Mouse (Mus musculus) mouse embryonic stem cell (cell line): Measurements from ENCODE around the gene Clta.

ENCODE experiments used
- in situ Hi-C, 2 experiments: fragments of 300-500 bp; cut with MboI; formaldehyde crosslinking; loops; 1 replicate in 1 of 2; 3 replicates in 1 of 2; pipeline ENCODE4 v1.14.3; 2019 to 2020; ENCODE audit warnings: low sequenced_read_pairs in 2 of 2, low pct_unique_long_range_greater_than_20kb in 1 of 2, mixed read lengths in 1 of 2; ENCODE audit not compliant: unreplicated experiment in 1 of 2

The Clta gene

DNA sequence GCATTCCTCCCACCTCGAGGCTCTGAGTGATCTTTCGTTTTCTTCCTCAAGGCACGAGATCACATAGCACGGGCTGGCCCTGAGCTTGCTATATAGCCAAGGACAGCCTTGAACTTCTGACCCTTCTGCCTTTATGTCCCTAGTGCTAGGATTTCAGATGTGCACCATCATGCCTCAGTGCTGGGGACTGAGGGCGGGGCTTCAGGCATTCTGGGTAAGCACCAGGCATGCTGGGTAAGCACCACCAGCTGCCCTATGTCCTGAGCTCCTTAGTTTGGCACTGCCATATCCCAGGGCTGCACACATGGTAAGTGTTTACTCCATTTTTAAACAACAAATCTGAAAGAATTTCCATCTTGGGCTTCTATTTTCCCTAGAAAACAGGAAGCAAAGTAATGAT lies 45.6 kb downstream of the Clta start:
- in situ Hi-C loops, result no loop called here

DNA sequence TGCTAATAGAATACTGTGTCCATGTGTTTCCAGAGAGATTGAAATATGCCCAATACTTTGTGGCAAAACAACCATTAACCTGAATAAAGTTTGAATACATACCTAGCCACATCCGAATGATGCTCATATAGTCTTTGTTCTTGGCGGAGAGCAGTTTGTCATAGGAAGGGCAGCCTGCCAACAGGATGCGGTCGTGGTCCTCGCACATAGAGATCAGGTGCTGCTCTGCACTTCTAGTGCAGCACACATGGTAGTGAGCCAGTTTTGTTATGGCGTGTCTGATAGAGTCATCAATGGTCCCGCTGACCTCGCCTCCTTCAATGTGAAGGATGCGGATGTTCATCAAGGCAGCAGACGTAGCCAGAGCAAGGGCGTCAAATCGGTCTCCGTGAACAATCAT lies 55.4 kb downstream of the Clta start:
- in situ Hi-C loops, result no loop called here

DNA sequence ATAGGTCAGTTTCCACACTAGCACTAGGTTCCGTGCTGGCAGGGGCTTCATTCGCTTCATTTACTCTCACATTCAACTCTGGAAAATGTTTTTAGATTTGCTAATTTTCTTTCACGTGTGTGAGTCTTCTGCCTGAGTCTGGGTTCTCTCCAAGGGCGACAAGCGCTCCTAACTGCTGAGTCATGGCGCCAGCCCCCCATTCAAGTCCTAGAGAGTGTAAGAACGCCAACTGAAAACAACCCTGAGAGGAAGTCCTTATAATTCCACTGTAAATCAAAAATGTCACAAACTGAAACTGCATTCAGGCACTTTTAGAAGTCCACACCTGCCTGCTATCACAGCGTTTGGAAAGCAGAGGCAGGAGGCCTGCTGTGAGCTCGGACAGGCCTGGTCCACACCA lies 57.8 kb downstream of the Clta start:
- in situ Hi-C loops, result no loop called here

DNA sequence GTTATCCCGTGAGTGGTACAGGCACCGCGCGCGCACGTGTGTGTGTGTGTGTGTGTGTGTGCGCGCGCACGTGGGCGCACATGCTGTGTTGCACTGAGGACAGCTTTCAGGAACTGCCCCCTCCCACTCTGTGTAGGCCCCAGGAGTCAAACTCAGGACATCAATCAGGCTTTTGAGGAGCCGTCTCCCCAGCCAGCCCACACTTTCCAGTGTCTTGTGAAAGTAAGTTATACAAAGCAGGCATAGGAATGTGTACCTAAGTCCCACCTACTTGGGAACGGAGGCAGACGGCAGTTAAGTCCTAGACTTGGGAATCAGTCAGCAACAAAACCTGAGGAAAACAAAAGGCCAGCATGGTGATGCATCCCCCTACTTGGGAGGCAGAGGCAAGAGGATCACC lies 58.6 kb downstream of the Clta start:
- in situ Hi-C loops, result no loop called here

DNA sequence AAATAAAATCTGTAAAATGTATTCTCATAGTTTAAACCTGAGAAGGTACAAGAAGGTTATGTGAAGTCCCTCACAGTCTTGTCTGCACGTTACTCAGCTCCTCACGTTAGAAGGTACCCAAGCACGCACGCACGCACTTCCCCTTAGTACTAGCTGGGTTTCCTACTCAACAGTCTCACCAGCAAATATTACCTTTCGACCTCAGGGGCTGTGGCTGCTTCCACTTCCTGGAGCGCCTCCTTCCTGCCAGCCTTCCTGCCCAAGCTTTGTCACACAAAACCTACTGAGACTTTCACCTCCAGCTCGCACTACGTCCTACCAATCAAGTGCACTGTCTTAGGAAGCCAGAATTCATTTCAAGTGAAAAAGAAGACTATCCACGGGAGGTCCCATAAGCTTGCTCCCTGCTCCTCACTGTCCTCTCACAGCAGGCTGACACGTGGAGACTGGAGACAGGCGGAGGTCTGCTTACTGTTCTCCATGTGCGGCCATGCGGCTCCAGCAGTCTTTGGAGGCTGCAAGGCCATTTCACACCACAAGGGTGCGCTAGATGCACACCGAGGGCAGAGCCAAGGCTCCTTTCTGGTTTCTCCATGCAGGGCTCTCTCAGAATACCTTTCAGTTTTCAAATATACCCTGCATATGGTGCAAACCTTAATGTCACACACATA lies 61.2 kb downstream of the Clta start:
- in situ Hi-C loops, result no loop called here

DNA sequence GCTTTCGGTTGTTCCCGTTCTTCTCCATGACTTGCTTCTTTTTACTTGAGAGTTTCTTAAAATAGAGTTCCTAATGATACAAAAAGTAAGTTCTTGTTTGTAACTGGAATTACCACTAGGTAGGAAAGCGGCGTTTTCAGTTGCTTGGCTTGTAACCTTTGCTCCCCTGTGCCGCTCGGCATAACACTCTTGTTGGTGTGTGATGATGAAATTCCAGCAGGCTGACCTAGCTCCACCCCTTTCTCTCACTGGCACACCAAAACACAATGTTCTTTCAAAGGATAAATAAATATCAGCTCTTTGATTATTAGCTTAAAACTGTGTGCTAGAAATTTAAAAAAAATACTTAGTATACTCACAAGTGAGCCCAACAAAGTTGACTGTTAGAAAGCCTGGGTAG lies 62.6 kb downstream of the Clta start:
- in situ Hi-C loops, result no loop called here

DNA sequence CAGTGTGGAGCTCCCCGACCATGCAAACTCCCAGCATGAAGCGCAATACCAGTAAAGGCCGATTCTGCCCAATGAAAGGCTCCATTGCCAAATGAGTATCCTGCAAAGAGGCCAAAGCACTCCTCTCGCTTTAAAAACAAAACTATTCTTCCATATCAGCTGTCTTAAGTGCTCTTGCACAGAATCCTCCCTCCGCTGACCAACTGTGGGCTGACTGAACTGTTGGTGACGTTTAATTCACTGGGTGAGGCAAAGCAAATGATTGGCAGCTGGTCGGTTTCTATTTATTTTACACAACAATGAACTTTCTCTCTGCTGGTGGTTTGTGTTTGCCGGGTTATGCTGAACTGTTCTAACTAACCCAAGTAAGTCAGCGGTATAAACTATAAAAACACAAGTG lies 64.5 kb downstream of the Clta start:
- in situ Hi-C loops, result no loop called here

DNA sequence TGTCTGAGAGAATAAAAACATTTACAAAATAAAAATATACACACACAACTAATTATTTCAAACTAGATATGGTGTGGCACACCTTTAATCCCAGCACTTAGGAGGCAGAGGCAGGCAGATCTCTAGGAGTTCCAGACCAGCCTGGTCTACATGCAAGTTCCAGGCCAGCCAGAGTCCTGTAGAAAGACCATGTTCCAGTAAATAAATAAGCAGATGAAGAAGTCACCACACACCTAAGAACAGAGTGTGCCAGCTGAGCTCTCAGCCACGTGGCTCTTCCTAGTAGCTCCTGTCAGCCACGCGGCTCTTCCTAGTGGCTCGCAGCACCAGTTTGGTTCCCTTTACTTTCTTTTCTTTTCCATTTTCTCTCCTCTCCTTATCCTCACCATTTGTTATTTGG lies 65.2 kb downstream of the Clta start:
- in situ Hi-C loops, result no loop called here

DNA sequence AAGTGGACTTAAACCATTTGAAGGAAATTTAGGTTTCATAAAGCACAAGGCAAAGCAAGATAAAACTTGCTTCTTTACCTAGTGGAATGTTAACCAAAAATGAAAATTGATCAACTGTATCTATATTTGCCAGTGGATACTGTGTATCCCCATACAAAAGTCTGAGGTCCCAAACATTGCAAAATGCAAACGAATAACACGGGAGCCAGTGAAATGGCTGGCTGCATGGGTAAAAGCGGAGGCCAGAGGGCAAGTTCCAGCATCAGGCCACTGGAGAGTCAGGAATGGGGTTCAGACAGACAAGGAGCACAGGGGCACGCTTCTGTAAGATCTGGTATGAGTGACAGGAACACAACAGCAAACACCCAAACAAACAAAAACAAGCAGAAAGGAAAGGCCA lies 66.4 kb downstream of the Clta start:
- in situ Hi-C loops, result no loop called here

DNA sequence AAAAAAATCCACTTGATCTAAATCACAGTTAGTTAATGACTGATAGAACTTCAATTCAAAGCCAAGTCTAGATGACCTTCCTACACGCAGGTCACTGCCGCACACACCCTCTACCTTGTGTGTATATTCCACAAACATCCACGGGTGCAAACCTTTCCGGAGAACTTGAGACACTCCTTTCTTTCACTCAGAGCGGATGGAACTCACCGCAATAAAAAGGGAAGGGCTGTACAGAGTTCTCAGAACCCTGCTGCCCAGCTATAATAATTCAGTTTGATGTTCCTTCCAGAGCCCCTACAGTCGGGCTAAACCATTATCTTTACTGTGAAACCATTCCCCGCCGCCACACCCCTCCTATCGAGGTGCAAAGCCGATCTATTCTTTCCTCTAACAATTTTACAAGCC lies 67.5 kb downstream of the Clta start:
- in situ Hi-C loops, result no loop called here

DNA sequence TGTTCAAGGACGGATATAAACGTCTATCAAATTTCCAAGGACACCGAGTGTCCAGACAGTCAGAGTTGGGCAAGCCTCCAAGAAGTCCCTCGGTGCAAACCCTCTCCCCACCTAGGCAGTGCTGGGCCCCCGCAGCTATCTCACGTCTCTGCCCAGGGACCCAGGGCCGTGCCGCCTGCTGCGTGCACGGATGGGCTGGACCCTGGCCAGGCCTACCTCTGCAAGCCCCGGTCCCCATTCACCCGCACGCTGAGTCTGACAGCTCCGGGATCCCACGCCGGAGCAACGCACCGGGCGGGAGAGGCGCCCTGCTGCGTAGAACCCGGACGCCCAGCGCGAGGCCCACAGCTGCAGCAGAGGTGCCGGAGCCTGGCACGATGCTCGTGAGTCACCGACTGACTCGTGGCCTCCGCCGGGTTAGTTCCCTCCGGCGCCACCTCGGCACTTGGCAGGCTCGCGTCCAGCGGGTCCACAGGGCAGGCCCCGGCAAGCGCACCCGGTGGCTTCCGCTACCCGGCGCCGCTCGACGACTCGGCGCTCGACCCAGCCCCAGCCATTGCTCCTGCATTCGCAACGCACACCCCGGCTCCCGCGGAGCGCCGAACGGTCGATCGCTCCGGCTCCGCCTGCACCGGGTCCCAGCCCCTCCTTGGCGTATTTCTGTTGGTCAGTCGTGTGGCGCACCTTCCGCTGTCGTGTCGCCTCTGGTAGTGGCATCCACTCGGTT lies 68.1 kb downstream of the Clta start:
- in situ Hi-C loops, result no loop called here

DNA sequence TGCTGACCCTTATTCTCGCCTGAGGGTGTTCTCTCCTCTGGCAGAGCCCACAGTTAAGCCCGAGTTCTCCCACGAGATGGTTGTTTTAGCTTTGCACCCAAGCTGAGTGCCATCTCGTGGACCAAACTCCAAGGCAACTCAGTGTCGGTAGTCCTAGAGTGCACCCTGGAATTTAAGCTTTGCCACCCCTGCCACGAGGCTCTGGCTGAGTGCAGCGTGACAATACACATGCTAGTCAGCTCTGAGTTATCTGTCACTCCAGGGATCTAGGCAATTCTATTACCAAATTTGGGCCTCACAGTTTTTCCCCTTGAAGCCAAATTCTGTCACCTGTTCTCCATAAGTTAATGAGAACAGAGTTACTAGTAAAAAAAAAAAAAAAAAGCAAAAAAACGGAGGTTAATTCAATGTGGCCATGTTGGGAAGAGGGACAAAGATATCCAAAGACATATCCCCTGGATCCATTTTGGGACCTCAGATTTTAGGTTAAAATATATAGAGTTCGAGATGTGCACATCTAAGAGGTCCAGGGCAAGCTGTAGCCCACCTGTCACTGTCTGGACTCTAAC lies 68.7 kb downstream of the Clta start:
- in situ Hi-C loops, result no loop called here

DNA sequence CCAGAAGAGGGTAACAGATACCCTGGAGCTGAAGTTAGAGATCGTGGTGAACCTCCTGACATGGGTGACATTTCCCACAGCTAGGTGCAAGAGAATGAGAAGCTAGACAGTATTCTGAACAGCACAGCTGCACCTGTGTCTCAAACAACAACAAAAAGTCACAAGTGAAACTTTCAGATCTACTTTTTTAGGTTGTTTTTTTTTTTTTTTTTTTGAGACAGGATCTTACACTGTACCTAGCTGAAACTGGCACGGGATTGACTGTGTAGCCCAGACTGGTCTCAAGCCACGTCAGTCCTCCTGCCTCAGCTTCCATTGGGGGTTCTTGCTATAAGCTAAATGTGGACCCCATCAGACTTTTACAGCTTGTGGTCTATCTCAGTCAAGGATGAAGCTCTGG lies 69.5 kb downstream of the Clta start:
- in situ Hi-C loops, result no loop called here

DNA sequence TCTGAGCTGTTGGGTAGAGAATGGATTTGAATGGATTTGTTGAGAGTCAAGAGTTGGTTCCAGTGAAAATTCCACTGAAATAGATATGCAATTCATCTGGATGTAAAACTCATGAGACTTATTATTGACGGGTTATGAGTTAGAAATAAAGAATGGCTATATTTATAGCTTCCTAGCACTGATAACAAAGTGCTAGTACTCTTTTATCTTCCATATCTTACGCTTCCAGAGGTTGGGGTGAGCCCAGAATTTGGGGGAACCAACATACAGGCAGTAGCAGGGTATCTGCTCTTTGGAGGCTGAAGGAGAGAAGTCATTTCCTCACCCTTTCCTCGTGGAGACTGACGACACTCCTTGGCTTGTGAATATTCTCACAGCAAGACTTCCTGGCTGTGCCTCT lies 70.2 kb downstream of the Clta start:
- in situ Hi-C loops, result no loop called here

DNA sequence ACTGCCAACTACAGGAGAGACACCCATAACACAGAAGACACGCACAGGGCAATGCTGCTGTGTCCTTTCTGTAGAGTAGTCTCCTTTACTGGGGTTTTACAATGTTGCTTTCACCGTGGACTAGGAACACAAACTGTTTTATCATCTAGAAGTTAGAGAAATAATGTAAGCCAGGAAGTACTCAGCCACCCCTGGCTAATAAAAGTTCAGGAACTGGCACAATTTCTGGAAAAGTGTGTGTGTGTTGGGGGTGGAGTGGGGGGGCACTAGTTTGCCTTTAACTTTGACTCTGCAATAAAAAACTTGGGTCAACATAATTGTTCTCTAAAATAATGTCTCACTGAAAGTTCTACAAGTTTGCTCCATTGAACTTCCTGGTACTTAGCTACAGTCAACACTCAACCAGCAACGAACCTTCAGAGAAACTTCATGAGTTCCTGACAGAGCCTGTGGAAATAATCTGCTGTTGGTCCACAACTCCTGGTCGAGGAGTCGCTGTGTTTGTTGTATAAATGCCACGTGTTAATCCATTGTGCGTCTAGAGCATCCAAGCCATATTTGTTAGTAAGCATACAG lies 74.2 kb downstream of the Clta start:
- in situ Hi-C loops, result no loop called here
